Mouse (Mus musculus): ENCODE measurements around the gene Shisa3.

Gene Shisa3

GRCm38 (mm10) chr5:67633138-67633782, 25.6 kb downstream of the Shisa3 start:
- DNase-seq (ENCODE audit: low read depth, low spot score): no peak

DNA sequence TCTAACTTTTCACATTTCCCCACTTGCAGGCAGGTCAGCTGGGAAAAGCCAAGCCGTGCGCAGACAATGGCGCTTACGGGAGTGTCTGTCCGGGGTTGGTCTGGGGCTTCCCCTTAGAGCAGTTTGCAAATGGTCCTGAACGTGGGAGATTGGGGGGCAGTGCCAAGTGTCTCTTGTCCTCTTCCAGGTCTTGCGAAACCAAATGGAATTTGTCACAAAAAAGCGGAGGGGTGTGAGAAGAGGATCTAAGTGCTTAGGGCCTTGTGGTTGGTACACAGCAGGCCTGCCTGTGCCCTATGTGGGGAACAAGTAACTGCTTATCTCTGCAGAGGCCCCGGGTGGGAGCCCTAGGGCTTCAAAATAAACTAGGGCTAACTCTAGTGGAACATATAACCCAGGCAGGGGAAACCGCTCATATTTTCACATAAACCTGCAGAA, 26.2 kb downstream of the Shisa3 start:
- no peak for DNase-seq (ENCODE audit: low read depth, low spot score)

GRCm38 (mm10) chr5:67634339-67634738, 26.7 kb downstream of the Shisa3 start:
- DNase-seq (ENCODE audit: low read depth, low spot score): no peak

DNA sequence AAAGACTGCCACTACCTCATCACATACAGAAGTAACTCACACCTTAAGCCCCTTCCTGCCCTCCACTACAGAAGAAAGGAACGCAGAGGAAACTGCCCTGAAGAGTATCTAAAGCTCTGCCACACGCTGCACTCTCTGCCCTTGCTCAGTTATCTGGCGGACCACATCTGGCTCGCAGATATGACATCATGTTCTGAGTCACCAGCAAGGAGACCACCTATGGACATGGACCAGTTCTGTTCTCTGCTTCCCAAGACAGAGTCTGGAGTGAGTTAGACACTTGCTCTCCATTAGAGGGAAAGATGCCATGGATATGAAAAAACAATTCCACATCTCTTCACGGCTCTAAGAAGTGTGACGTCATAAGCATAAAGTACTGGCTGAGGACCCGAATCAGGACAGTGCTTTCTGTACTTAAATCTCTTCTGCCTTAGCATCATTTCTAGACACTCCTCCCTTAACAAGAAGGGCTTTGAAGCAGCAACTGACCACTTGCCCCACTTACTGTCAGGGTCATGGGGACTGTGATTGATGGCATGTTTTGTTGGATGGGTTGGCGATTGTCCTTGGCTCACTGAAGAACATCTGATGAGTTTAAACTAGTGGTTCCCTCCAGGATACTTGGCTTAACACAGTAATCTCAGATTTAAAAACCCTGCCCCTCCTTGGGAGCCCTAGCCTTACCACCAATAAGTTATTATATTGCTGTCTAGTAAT, 33.1 kb downstream of the Shisa3 start:
- DNase-seq (ENCODE audit: low read depth, low spot score): peak; percentile 60

DNA sequence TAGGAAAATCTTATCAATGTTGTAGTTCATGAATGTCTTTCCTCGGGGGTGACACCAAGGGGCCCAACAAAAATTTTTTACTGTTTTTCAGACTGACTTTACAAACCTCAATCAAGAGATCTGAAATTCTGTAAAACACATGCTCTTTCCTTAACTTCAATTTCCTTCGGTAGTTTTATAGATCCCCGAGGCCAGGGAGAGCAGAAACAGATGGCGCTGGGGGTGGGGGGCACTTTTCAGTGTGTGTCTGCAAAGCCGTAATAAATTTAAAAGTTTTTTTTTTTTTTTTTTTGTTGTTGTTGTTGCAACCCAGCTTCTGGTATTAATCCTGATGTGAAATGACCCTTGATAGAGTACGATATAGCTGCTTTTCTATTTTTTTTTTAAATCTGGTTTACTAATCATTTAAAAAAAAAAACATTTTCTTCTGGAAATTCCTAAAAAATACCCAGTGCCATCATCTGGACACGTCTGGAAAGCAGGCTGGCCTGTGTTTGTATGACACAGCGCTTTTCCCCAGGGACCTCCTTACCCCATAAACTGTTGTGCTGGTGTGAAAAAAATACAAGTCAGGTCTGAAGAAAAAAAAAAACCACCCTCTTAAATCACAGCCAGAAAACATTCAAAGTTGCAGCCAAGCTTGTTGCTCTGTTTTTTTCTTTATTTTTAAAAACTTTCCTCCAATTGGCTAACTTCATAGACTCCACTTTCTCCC, 33.9 kb downstream of the Shisa3 start:
- DNase-seq (ENCODE audit: low read depth, low spot score): peak; percentile 74

GRCm38 (mm10) chr5:67643537-67644255, 36.0 kb downstream of the Shisa3 start:
- DNase-seq (ENCODE audit: low read depth, low spot score): no peak

DNA sequence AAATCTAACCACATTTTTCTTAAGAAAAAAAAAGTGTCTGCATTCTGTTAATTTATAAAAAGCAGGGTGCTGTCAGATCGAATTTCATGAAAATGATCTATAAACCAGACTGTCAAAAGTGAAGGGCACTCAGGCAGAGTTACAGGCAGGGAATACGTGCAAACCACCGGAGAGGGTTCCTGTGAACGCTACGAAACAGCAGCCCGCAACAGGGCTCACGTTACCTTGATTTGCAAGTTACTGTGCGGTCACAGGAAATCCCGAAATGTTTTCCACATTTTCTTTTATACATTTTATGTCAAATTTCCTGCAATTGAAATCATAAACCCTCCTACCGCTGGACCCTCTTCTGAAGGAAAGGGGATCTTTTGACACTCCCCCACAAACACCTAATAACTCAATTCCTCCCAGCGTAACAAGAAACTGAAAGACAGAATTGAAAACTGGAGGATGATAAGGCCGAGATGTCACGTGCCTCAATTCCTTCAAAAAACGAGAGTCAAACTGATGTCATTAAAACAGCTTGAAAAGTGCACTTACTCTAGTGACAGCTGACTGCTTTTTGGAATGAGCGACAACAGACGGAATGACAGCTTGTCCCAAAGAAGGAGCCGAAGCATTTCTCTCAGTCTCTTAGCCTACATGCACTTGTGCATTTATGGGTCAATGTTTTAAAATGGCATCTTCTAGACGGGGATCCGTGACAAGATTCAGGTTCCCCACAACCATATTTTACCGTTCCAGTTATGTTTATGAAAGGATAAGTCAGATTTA, 39.3 kb downstream of the Shisa3 start:
- peak; percentile 55 for DNase-seq (ENCODE audit: low read depth, low spot score)

- no peak for DNase-seq (ENCODE audit: low read depth, low spot score)
Measured at GRCm38 (mm10) chr5:67647568-67647967, 39.9 kb downstream of the Shisa3 start.

GRCm38 (mm10) chr5:67649156-67649555, 41.5 kb downstream of the Shisa3 start:
- DNase-seq (ENCODE audit: low read depth, low spot score): no peak

DNA sequence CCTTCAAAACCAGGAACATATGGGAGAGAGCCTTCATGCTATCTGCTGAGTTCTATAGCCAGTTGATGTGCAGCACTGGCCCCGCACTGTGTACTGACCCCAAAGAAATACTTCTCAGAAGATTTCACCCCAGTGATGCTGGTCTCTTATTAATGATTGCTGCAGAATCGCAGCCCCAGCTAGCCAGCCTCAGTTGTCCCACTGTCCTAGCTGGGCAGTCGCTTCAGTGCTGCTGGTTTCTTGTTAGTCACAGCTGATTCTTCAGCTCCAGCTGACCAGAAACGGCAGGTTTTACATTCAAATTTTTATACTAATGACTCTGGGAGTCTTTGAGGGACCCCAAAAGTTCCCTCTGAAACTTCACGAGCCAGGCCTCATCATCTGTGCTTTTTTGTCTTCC, 42.3 kb downstream of the Shisa3 start:
- no peak for DNase-seq (ENCODE audit: low read depth, low spot score)

GRCm38 (mm10) chr5:67652468-67652867, 44.8 kb downstream of the Shisa3 start:
- no peak for DNase-seq (ENCODE audit: low read depth, low spot score)

DNA sequence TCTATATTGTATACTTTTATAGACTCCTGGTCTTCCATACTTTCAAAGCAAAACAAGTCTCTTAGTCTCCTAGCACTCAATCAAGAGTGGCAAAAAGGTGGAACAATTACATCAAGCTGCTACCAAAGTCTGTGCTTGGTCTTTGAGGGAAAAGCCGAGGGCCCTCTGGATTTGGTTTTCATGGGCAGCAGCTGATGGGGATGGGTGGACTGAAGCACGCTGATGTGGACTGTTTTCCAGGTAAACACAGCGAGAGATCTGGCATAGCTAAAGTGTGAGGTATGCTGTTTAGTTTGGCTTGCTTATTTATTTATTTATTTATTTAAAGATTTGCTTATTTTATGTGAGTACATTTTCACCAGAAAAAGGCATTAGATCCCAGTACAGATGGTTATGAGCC, 45.9 kb downstream of the Shisa3 start:
- DNase-seq (ENCODE audit: low read depth, low spot score): no peak

GRCm38 (mm10) chr5:67654572-67654971, 46.9 kb downstream of the Shisa3 start:
- DNase-seq (ENCODE audit: low read depth, low spot score): no peak

DNA sequence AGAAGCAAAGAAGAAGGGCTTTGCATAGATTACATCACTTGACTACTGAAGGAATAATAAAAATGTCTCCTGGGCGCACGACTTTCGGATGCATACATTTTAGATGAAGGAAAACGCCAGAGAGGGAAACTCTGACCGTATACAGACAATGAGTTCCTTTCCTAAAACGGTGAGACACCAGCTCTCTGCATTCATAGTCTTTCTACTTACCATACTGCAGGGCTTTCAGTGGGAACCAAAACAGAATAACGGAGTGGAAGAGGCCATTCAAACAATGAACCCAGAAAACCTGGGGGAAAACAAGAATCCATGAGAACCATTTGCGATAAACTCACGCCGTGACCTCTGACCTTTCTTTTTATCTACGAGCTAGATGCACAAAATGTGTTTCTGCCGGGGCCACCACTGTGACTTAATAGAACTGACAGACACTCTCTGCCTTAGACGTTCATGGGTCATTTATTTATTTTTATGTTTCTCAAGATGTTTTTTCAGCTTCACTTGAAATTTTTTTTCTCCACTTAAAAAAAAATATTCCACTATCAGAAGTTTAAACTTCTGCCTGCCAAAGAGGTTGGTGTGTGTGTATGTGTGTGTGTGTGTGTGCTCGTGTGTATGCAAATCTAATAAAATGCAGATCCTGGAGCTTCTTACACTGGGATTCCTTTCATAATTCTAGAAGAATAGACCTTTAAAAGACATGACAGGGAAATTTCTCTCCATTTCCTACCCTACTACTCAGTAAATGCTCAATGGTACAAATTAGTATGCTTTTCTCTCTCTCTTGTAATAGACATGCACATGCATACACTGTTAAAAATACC, 48.2 kb downstream of the Shisa3 start:
- peak; percentile 61 for DNase-seq (ENCODE audit: low read depth, low spot score)

- peak; percentile 69 for DNase-seq (ENCODE audit: low read depth, low spot score)
Measured at GRCm38 (mm10) chr5:67656821-67657259, 49.2 kb downstream of the Shisa3 start.

DNA sequence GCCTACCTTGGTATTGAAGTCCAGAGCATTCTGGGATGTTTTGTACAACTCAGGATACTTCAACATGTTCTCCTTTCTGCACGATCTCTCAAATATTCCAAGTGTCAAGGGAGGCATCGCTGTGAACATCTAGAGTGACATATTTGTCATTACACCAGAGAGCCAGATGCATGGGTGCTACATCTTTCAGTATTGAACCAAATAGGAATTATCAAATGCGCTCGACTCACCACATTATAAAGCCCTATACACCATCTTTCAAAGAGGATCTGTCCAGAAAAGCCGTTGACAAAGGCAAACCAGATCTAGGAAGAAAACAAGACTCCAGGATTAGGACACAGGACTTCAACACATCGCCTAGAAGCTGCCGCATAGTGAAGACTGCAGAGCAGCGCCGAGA, 52.2 kb downstream of the Shisa3 start:
- DNase-seq (ENCODE audit: low read depth, low spot score): no peak

DNA sequence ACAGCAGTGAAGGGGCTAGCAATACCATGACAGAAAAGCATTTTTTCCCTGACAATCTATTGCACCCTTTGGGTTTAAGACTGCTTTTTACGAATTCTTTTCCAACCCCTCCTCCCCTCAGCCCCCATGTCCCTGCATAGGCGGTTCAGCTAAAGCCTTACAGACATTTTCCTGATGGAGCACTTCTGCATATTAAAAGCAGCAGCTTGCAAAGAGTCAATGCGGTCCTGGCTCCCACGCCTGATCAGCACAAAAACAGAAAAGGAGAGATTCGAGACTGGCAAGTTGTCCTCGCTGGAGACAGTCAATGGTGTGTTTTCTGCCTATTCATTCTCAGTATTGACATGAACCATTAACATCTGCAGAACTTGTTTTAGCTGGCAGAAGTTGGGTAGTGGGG, 55.0 kb downstream of the Shisa3 start:
- DNase-seq (ENCODE audit: low read depth, low spot score): no peak

GRCm38 (mm10) chr5:67669436-67669896, 61.8 kb downstream of the Shisa3 start:
- DNase-seq (ENCODE audit: low read depth, low spot score): no peak

- DNase-seq (ENCODE audit: low read depth, low spot score): no peak
Measured at GRCm38 (mm10) chr5:67670158-67670557, 62.5 kb downstream of the Shisa3 start.

- no peak for DNase-seq (ENCODE audit: low read depth, low spot score)
Measured at GRCm38 (mm10) chr5:67673008-67673407, 65.3 kb downstream of the Shisa3 start.
